Mouse (Mus musculus): ENCODE measurements around the gene Ripk4.

The Ripk4 gene

GRCm38 (mm10) chr16:97734760-97735322, 28.7 kb downstream of the Ripk4 start:
- DNase-seq (ENCODE audit: low spot score in 2 of 2): no peak

- no peak for DNase-seq (ENCODE audit: low spot score in 2 of 2)
Observed at GRCm38 (mm10) chr16:97733599-97733998, 30.0 kb downstream of the Ripk4 start.

GRCm38 (mm10) chr16:97730321-97730720, 33.3 kb downstream of the Ripk4 start:
- DNase-seq (ENCODE audit: low spot score in 2 of 2): no peak

- no peak for DNase-seq (ENCODE audit: low spot score in 2 of 2)
Observed at GRCm38 (mm10) chr16:97726436-97726835, 37.2 kb downstream of the Ripk4 start.

- DNase-seq (ENCODE audit: low spot score in 2 of 2): no peak
Observed at GRCm38 (mm10) chr16:97720093-97720492, 43.5 kb downstream of the Ripk4 start.

DNA sequence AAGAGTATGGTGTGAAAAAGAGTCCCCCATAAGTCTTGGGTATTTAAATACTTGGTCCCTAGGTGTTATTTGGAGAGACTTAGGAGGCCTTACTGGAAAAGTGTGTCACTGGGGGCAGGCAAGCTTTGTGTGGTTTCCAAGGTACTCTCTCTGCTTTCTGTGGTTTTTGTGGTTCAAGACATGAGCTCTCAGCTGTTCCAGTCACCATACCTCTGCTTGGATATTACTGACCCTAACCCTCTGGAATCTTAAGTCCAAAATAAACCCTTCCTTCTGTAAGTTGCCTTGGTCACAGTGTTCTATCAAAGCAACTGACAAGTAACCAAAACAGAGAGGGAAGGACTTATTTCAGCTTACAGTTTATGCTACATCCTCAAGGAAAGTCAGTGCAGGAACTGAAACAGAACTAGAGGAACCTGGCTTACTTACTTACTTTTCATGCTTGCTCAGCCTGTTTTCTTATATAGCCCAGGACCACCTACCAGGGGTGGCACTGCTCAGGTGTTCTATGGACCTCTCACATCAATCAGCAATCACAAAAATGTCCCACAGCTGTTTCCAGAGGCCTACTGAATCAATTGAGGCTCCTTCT, 44.1 kb downstream of the Ripk4 start:
- no peak for DNase-seq (ENCODE audit: low spot score in 2 of 2)

DNA sequence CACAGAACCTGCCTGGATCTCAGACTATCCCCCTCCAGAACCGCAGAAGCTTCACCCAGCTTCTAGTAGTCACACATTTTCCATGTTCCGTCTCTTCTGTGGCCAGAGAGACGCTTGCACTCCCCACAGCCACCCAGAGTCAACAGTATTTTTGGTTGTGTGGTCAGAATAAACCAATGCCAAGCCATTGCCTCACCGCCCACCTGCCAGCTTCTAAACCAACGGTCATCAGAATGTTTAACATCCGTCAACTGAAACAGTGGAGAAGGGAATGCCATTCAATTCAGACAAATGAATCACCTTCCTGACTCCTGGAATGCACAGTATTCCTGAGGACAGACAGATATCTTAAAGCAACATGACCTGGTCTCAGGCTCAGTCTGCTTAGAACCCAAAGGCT, 47.0 kb downstream of the Ripk4 start:
- DNase-seq (ENCODE audit: low spot score in 2 of 2): no peak

DNA sequence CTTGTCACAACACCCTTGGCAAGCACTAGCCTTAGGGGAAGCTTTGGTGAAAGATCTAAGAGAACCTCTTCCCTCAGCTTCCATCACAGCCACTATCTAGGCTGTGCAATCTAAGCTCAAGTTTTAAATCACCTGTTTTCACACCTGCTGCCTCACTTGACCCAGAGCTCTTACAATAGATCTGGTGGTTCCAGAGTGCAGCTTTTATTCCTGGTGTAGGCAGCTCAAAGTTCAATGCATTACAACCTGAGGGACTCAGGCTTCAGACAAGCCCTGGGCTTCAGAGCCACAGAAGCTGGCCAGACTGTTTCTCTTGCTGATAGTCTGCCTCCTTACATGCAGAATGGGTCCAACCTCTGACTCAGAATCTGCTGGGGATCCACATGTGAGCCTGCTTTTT, 51.5 kb downstream of the Ripk4 start:
- DNase-seq (ENCODE audit: low spot score in 2 of 2): no peak

DNA sequence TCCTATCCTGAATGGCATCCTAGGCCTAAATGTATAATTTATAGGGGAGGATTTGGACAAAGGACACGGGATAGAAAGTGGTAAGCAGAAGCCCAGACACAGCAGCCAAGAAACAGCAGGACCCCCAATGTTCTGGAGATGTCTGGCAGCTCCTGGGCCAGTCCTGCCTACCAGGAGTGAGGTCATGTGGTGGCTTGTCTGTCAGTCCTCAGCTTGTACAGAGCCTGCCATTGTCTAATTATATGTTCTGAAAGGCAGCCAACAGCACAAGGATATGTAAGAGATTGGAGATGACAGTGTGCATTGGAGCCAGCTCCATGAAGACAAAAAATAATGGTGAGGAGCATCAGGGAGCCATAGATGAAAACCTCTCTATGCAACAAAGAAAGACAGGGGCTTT, 61.7 kb downstream of the Ripk4 start:
- DNase-seq (ENCODE audit: low spot score in 2 of 2): no peak

DNA sequence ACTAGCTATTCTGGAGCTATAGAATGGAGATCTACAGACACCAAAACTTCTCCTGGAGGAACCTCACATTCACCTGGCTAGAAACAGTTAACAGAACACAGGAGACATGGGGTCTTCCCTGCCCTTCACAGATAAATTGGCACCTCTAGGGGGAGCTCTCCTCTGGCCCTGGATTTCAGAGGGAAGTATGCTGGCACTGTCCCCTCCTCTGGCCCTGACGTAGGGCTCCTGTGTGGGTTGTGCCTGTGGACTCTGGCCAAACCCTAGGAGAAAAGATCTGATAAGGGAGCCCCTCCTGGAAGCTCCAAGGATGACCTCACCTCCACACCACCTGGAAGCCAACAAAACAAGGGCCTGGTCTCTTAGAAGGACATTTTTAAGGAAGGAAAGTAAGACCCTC, 65.8 kb downstream of the Ripk4 start:
- no peak for DNase-seq (ENCODE audit: low spot score in 2 of 2)

GRCm38 (mm10) chr16:97695709-97696108, 67.9 kb downstream of the Ripk4 start:
- DNase-seq (ENCODE audit: low spot score in 2 of 2): no peak

Data from urinary bladder, adult 18-20 months (tissue).